Mouse (Mus musculus) CH12F3 (cell line): Measurements from ENCODE around the gene Dgkg.

Experiments
- in situ Hi-C: fragments of 300-500 bp; cut with MboI; formaldehyde crosslinking; loops from 2 replicates; pipeline ENCODE4 v1.14.3; 2020; ENCODE audit warnings: low sequenced_read_pairs

The Dgkg gene

GRCm38 (mm10) chr16:22651244-22651643, 5.8 kb downstream of the Dgkg start:
- in situ Hi-C loops = no loop called here

- in situ Hi-C loops = no loop called here
These were observed 11.8 kb downstream of the Dgkg start for GRCm38 (mm10) chr16:22645256-22645655.

GRCm38 (mm10) chr16:22643460-22643859, 13.6 kb downstream of the Dgkg start:
- in situ Hi-C loops = no loop called here

GRCm38 (mm10) chr16:22642953-22643352, 14.1 kb downstream of the Dgkg start:
- in situ Hi-C loops = no loop called here

GRCm38 (mm10) chr16:22642054-22642453, 15.0 kb downstream of the Dgkg start:
- in situ Hi-C loops = no loop called here

GRCm38 (mm10) chr16:22641588-22641987, 15.4 kb downstream of the Dgkg start:
- in situ Hi-C loops = no loop called here

GRCm38 (mm10) chr16:22637311-22637710, 19.7 kb downstream of the Dgkg start:
- in situ Hi-C loops = no loop called here

GRCm38 (mm10) chr16:22635706-22636105, 21.3 kb downstream of the Dgkg start:
- in situ Hi-C loops = no loop called here

GRCm38 (mm10) chr16:22633063-22633462, 24.0 kb downstream of the Dgkg start:
- in situ Hi-C loops = no loop called here

- in situ Hi-C loops = no loop called here
These were observed 26.7 kb downstream of the Dgkg start for GRCm38 (mm10) chr16:22630351-22630750.

- in situ Hi-C loops = no loop called here
These were observed 27.1 kb downstream of the Dgkg start for GRCm38 (mm10) chr16:22629900-22630299.

GRCm38 (mm10) chr16:22625987-22626386, 31.0 kb downstream of the Dgkg start:
- in situ Hi-C loops = no loop called here

GRCm38 (mm10) chr16:22625412-22625811, 31.6 kb downstream of the Dgkg start:
- in situ Hi-C loops = no loop called here

GRCm38 (mm10) chr16:22622286-22622685, 34.7 kb downstream of the Dgkg start:
- in situ Hi-C loops = no loop called here

- in situ Hi-C loops = no loop called here
These were observed 35.6 kb downstream of the Dgkg start for GRCm38 (mm10) chr16:22621299-22621920.

GRCm38 (mm10) chr16:22618424-22619056, 38.5 kb downstream of the Dgkg start:
- in situ Hi-C loops = no loop called here

GRCm38 (mm10) chr16:22615805-22616204, 41.2 kb downstream of the Dgkg start:
- in situ Hi-C loops = no loop called here

- in situ Hi-C loops = no loop called here
These were observed 43.6 kb downstream of the Dgkg start for GRCm38 (mm10) chr16:22613186-22614073.

- in situ Hi-C loops = no loop called here
These were observed 49.0 kb downstream of the Dgkg start for GRCm38 (mm10) chr16:22608046-22608445.

GRCm38 (mm10) chr16:22606989-22607388, 50.0 kb downstream of the Dgkg start:
- in situ Hi-C loops = no loop called here

GRCm38 (mm10) chr16:22602399-22602798, 54.6 kb downstream of the Dgkg start:
- in situ Hi-C loops = no loop called here

- in situ Hi-C loops = no loop called here
These were observed 55.3 kb downstream of the Dgkg start for GRCm38 (mm10) chr16:22601756-22602155.
